Mouse (Mus musculus) right cerebral cortex, postnatal 14 days (tissue): ENCODE data around the gene Hspb8.

ENCODE experiments used
- DNase-seq: peaks from one replicate; pipeline ENCODE4 v3.0.0; 2022

Hspb8 gene

DNA sequence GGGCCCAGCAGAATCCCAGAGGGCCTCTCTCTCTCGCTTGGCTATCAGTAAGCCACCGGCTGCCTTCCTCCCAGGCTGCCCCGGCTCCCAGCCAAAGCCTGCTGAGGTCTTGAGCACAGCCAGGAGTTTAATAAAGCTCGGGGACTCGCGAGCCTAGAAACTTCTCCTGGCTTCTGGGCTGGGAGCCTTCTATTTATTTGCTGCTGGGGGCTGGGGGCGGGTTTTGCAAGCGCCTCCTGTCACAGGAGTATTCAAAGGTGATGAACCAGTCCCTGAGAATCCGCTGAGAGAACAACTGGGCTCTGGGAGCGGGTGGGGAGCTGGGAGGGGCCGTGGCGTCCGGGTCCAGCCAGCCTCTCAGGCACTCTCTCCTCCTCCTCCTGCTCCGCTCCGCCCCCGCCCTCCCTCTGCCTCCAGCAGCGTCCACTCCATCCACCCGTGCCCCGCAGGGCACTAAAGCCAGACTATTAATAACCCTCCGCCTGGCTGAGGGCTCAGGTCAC is at the start of gene Hspb8:
Gene Hspb8 (minus strand): TSS at position 166 of the 503 bp plus-strand sequence.
- DNase-seq, result no peak

DNA sequence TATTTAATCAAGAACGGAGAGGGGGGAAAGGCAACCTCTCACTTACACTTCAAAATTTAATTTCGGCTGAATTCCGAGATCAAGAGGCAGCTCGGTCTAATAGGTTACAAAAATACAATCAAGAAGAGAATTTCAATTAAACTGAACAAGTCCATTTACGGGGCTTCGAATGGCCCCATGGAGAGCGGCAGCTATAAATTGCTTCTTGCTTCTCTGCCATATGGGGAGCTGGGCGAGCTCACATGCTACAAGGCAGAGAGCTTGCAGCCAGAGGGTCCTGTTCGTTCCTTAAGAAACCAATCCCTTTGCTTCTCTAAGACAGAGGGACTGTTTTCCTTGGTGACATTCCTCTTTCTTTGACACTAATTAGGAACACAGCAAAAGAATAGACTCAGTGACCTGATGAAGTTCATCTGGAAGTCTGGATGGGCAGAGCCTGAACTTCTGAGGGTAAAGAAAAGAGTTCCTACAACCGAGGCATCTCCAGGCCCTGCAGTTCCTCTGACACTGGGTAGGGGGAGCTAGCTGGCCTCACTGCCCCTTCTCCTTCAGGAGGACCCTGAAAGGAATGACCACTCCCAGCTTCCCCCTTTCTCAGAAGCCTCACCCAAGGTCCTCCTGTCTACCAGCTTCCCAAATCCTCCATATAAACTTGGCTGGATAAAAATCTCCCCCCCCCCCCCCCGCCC is 38.8 kb upstream of the Hspb8 start:
- DNase-seq, result no peak

DNA sequence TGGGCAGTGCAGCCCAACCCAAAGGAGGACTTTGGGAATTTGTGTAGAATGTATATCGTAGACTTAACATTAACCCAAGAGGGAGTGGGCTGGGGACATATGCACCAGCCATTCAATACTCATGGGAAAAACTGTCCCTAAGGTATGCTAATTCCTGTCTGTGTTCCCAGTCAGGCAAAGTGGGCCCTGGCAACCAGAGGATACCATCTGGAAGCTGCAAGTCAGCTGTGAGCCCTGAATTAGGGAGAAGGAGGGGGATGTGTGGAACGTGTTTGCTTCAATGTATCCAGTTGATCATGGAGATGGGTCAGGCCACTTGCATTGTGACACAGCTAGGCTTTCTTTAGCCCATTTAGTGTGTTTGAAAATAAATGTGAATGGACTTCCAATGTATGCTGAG is 37.3 kb upstream of the Hspb8 start:
- peak; percentile 42 for DNase-seq

DNA sequence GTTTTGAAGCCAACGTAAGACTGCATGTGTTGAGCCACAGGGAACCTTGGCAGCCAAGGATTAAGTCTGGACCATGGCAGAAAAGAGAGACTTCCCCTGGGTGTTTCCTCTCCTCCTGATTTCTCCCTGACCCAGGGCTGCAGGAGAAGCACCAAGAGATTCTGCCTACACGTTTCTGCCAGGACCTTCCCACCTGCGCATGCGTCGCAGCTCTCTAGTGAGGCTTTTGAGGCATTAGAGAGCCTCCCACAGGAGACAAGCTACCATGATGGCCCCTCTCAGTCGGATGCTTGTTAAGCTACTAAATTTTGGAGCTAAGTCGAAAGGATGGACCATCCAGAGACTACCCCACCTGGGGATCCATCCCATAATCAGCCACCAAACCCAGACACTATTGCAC is 35.1 kb upstream of the Hspb8 start:
- no peak for DNase-seq

DNA sequence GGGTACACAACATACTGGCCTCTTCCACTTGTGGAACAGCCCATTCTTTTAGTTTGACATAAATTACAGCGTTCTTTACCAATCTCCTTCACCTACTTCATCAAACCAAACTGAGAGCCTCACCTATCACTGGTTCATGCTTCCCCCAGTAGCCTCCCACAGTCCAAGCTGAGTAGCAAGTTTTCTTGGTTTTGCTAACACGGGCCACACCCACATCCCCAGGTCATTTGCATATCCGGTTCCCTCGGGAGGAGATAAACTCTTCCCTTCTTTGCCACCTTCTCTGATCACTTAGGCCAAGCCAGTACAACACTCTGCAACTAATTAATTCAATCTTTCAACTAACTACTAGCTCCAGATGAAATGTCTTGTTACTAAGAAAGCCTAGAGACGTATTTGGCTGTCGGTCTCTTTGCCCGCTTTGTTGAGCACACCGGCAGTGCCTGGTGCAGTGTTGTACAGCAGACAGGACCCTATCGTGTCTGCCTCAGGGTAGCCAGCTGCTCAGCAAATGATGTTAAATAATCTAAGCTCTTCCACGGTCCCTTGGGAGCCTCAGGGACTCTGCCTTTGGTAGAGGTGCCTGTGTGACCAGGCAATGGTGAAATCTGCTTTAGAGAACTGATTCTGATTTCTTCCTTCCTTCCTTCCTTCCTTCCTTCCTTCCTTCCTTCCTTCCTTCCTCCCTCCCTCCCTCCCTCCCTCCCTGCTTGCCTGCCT is 34.3 kb upstream of the Hspb8 start:
- DNase-seq, result no peak

DNA sequence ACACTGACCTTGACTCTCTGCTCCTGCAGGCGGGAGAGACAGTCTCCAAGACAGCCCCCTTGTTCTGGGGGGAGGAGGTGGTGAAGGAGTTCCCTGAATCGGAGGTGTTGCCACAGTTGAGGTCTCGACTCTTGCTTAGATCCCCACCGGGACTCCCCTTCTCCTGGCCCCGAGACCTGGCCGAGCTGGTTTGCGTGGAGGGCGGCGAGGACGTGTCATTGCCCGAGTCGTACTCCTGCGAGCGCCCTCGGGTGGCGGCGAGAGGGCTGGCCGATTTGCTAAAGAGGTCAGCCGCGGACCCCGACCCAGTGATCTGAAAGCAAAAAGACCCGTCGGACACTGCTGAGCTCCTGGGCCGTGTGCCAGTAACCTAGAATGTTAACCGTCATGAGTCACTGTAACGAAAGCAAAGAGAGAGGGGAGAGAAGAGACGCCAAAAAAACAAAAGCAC is 30.8 kb upstream of the Hspb8 start:
- peak; percentile 56 for DNase-seq

DNA sequence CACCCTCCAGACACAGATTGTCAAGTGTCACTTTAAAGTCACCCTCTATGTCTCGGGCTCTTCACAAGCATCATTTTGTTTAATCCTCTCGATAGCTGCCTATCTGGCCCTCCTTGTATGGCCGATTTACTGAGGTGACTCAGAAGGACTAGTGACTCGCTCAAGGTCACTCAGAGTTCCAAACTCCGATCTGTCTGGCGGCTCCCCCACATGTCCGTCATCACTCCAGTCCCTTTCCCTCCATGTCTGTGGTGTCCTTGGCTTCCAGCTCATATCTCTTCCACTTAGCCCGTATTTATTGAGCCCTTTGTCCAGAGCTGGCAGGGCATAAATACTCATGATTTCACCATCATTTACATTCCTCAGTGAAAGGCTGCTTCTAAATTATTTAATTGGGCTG is 28.2 kb upstream of the Hspb8 start:
- DNase-seq, result no peak

DNA sequence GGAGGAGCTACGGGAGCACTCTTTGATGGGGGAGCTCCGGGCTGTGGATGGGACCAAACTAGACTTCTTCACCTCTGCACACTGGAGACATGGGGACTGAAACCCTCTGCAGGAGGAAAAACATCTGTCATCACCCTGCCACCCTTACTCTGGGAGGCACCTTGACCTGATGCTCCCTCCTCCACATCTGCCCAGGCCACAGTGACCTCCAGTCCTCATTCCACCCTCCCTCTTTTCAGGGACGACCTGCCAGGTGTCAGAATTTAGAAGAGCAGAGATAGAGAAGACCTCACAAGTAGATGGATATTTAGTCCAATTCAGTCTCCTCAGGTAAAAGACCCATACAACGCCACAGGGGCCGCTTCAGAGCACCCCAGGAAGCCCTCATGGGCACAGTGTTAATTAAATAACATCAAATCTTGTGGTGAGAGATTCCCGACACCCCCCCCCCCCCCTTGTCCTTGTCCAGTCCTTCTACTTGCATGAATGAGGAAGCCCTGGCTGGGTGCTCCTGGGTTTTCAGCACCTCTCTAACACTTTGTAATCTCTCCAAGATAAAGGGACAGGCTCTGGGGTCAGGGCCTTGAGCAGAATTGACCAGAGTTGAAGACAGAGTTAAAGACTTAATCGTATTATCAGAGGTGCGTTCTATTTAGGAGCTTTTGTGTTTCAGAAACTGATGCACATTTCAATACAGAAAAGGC is 27.0 kb upstream of the Hspb8 start:
- no peak for DNase-seq

DNA sequence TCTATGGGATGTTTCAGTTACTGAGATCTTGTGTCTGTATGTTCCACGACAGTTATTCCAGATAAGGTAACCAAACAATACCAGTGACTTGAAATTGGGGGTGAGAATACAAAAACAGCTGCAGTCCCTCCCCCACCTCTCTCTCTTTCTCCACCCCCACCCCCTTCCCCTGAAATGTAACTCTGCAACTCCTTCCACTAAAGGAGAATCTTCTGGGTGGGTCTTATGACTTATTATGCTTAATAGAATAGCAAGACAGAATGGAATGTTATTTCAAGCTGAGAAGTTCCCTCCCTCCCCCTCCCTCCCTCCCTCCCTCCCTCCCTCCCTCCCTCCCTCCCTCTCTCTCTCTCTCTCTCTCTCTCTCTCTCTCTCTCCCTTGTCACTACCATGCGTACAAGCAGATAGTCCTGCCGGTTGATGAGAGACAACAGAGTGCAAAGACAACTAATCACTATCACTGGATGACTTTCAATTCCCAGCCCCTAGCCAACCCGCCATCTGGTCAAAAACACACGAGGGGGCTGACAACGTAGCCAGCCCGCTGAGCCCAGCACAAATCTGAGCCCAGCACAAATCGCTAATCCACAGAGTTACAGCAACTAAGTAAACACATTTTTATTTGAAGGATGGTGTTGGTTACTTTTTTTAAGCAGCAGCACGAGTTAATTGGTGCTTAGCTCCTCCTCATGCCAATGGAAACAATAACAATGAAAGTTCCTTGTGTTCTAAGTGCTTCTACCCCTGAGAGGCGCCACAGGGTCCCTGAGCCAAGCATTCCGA is 25.9 kb upstream of the Hspb8 start:
- no peak for DNase-seq

DNA sequence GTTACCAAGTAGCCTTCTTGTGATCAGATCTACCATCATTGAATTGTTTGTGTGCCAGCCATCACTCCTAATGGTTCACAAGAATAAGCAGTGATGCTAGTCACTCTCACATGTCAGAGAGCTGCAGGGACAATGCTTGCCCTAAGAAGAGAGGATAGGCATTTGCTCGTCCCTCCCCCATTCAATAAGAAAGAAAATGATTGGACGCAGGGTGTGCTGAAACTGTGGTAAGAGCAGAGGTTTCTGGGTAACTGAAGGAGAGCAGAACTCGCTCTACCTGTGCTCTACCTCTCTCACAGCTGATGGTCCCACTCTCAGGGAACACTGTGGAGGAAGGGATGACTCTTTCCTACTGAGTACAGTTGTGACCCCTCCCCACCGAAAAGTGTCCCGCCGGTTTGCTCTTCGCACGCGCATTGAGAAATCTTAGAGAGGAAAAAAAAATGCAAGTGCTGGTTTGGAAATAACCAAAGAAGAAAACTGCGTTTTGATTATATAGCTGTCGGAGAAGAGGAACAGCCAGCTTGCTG is 25.2 kb upstream of the Hspb8 start:
- no peak for DNase-seq

DNA sequence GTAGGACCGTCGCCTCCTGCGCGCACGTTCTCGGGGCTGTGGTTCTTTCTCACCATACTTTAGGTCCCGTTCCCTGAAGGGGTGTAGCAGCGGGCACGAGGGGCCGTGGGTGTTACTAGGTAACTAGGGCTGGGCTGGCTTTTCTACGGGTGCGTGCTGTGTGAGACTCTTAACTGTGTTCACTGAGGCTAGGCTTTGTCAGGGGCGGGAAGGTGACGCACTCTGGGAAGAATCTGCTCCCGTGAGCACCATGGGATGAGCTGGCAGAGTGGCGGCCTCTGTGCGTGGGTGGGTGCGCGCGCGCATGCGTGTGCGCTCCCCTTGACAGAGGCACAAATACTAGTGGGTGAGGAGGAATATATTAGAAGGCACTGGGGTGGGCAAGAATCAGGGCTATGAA is 23.9 kb upstream of the Hspb8 start:
- peak; percentile 35 for DNase-seq

DNA sequence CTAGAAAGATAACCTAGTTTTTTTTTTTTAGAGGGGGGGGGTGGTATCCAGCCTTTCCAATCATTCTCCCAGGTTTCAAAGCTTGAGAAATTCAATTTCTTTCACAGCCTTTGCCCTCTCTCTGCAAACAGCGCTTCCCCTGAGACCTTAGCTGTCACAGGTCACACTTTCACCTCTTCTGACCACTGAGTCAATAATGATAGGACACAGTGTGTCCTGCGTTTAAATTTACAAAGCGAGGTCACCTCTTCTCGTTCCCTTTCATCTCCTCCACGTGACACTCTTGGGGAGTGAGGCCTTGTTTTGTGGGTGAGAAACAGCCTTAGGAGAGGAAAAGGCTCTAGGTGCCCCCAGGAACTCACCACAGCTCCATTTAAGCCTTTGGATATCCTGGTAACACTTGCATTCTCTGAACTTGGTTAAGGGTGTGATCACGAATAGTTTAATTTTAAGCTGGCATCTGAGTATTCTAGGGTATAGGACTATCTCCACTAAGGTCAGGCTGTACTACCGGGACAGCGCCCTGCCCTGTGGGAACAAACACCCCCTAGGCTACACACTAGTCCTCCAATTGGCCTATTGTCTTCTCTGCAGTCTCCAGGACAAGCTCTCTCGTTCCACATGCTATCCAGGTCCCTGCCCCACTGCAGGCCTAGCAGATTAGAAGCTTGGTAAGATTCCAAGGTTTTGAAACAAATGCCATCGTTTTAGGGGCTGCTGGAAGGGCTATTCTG is 23.1 kb upstream of the Hspb8 start:
- no peak for DNase-seq

DNA sequence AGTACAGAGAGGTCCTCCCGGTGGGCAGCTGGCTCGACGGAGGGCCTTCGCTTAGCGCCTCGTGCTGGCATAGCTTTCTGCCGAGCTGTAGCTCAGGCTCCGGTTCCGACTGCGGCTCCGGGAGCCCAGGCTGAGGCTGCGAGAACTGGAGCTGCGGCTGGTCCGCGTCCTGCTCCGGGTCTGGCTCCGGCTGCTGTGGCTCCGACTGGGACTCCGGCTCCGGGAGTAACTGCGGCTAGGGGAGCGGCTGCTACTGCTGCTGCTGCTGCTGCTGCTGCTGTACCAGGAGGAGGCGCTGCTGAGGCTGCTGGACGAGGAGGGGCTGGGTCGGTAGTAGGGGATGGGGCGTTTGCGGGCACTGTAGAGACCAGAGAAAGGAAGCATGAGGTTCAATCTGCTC is 21.9 kb upstream of the Hspb8 start:
- DNase-seq, result peak; percentile 53

DNA sequence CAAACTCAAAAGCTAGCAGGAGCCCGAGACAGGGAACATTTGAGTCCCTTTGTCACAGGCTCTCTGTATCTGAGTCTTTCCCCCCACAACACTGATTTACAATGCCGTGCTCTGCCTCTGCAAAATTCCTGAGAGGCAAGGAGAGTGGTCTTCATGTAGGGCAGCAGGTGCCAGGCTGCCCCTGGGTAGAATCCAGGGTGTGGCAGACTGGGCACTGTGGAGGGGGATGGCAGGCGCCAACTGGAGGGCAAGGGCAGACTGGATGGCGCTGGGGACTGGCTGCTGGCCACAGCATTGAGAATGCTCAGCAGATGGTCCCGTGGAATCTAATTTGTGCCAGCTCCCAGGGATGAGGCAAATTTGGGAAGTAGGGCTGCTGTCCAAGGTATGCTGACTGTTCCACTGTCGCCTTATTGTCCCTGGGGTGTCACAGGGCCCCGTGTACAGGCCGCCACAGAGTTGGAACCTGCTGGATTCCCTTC is 20.8 kb upstream of the Hspb8 start:
- peak; percentile 30 for DNase-seq

DNA sequence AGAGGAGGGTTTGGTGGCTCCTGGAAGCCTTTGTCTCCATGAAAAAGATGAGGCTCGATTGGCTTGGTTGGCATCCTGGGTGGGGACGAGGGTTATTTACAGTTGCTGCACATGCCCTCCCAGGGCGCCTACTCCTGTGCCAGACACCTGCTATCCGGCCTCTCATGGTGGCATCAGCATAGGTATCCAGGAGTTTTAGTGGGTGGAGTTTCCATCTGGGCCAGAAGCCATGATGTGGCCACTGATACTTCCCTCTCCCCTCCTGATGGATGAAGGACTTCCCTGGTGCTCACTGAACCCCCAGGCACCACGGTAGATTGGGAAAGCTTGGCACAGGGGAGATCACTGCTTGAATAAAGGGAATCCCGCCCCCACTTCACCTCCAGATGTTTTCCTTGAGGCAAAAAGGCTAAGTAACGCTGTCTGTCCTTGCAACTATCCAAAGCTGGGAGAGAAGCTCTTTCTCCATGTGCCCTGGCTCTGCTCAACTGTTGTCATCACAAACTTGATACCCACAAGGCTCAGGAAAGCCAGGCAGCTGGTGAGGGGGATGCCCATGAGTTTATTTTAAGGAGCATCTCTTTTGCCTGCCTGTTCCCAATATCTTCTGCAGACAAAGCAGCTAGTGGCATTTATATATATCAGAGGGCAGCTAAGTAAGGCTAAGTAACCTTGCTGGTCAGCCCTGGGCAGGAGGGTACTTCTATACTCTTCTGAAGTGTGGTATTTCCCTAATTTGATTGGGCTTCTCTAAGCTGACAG is 20.2 kb upstream of the Hspb8 start:
- DNase-seq, result peak; percentile 22

DNA sequence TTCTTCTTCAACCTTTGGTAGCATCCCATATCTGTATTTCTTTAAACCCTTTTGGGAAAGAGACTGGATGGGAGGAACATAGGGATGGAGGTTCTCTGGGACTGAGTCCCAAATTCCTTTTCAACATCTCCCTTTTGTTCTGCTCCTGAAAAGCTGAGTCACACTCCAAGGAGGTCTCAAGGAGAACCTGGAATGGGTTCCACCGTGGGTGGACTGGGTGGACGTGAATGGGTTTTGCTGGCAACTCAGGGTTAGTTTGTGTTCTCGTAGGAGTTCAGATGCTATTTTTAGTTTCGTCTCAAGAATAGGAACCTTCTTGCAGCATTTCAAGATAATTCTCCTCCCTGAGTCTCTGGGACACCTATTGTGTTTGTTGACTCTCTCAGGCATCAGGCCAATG is 17.6 kb upstream of the Hspb8 start:
- no peak for DNase-seq

DNA sequence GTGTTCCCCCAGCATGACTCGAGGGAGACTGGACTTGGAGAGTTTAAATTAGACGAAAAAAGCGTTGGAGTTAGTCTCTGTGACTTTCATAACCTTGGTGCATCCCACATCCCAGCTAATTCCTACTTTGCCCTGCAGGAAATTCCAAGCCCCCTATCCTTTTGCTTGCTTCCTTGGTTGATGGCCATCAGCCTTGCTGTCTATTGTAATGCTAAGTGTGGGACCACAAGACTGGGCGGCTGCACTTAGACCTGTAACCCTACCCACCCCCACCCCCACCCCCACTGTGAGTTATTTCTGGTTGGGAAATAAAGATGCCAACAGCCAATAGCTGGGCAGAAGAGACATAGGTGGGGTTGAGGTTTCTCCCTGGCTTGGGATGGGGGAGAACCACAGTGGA is 15.7 kb upstream of the Hspb8 start:
- DNase-seq, result no peak

DNA sequence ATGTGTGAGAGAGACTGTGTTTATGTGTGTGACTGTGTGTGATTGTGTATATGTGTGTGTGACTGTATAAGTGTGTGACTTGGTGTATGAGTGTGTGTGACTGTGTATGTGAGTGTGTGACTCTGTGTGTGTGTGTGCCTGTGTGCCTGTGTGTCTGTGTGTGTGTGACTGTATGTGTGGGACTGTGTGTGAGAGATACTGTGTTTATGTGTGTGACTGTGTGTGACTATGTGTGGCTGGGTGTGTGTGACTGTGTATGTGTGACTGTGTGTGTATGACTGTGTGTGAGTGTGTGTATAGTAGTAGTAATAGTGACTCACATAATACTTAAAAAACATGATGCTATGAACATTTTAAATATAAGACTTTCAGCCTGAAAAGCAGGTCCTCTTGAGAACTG is 13.5 kb upstream of the Hspb8 start:
- DNase-seq, result no peak

DNA sequence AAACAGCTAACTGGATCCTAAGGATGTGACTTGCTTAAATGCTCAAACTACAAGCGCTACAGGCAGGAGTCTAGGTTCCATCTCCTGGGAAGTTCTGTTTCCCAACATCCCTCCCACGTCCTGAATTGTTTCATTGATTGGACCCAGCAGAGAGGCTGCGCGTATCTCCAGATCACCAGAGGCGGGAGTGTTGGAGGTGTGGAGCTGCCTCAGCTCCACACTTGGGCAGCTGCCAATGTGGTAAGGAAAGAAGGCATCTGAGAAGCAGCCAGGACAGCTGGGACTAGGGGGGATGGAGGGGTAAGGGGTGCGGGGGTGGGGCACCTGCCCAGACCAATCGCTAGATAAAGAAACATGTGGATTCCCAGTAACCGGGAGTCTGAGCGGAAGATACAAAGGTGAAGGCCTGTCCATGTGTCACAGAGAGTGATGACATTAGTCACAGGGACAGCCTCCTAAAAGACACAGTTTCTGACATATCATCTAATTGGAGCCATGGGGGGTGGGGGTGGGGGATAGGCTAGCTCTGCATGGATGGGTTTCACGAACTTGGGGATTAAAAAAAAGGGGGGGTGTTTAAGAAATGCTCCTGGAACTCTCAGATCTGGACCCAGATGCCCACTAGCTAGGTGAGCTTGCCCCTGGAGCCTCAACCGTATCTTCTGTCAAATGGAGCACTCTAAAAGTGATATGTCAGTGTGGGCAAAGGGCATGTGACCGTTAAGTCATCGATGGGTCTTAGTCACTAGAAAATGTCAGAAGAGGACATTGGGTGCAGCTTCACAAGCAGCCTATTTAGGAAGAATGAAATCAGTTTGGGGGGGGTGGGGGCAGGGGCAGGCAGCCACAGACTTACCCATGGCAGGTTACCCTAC is 12.5 kb upstream of the Hspb8 start:
- peak; percentile 60 for DNase-seq

DNA sequence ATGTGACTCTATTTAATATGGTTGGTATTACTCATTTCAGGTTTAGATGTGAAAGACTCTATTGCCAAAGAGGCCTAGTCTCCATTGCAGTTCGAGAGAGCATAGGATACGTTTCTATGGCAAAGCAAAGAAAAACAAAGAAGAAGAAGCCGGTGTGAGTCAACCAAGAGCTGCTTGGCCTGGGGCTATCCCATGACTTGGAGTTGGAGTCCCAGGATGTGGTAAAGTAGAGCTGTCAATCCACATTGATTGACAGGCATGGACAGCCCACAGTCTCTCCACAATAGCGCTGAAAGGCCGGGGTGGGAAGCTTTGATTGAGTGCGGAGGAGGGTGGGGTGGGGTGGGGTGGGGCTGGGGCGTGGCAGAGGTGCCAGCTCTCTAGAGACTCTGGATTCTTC is 10.2 kb upstream of the Hspb8 start:
- no peak for DNase-seq
